Mouse (Mus musculus) cortical plate, adult 2 months (tissue): ENCODE results near the gene Myom1. TPM values are rescaled to one million over a fixed set of nuclear protein-coding genes. Genes with fewer than 3 reads are reported as not detected.

Source experiments
- H3K27ac ChIP-seq: fragments of 200-500 bp; 2 replicates; pipeline ENCODE4 v1.5.1; 2012; ENCODE audit warnings: low read length, control low read depth, inconsistent platforms; ENCODE audit not compliant: insufficient read depth
- H3K4me1 ChIP-seq: fragments of 200-500 bp; 2 replicates; pipeline ENCODE4 v1.6.1; 2011; ENCODE audit warnings: low read length; ENCODE audit not compliant: control insufficient read depth, insufficient read depth
- H3K4me3 ChIP-seq: fragments of 200-500 bp; 2 replicates; pipeline ENCODE4 v1.5.1; 2011; ENCODE audit warnings: mild to moderate bottlenecking, low read length, control low read depth; ENCODE audit not compliant: insufficient read depth
- CTCF ChIP-seq: fragments of 200-500 bp; IDR thresholded peaks from 2 replicates; pipeline ENCODE4 v1.5.1; 2011; ENCODE audit warnings: mild to moderate bottlenecking, control low read depth, low read length; ENCODE audit not compliant: insufficient read depth; ENCODE audit errors: extremely low read depth
- POLR2A ChIP-seq: fragments of 200-500 bp; IDR thresholded peaks from 2 replicates; pipeline ENCODE4 v1.6.1; 2011; ENCODE audit warnings: mild to moderate bottlenecking, low read length, control low read depth; ENCODE audit not compliant: insufficient read depth; ENCODE audit errors: extremely low read depth
- polyA plus RNA-seq: library from polyadenylated mRNA; depleted of rRNA; stranded (reverse); fragments of >200 nt; gene quantifications from 2 replicates; pipeline ENCODE4 v1.2.3, GENCODE M21; 2012

The Myom1 gene
- polyA plus RNA-seq, 1 experiment: 2.1 TPM

- TF ChIP-seq CTCF (no peak), POLR2A (no peak)
- peaks cover 1% of the 10 kb centered on the region for H3K4me1 ChIP-seq
- no peak overlapping the region for H3K27ac ChIP-seq
- H3K4me3 ChIP-seq: no peak overlapping the region
Measured at GRCm38 (mm10) chr17:71137334-71137721, 134.9 kb downstream of the Myom1 start.

GRCm38 (mm10) chr17:71142068-71142467 is 139.6 kb downstream of the Myom1 start:
- Histone ChIP-seq H3K27ac (no peak overlapping the region), H3K4me1 (peaks cover 3% of the 10 kb centered on the region), H3K4me3 (no peak overlapping the region)
- no peak for TF ChIP-seq CTCF
- TF ChIP-seq POLR2A: no peak

GRCm38 (mm10) chr17:71143155-71143554 is 140.7 kb downstream of the Myom1 start:
- no peak overlapping the region for H3K27ac ChIP-seq
- H3K4me1 ChIP-seq: peaks cover 3% of the 10 kb centered on the region
- TF ChIP-seq CTCF: no peak
- no peak for TF ChIP-seq POLR2A
- H3K4me3 ChIP-seq: no peak overlapping the region

GRCm38 (mm10) chr17:71144322-71145116 is 142.1 kb downstream of the Myom1 start:
- TF ChIP-seq POLR2A (no peak), CTCF (no peak)
- H3K4me3 ChIP-seq: no peak overlapping the region
- H3K4me1 ChIP-seq: peaks cover 2% of the 10 kb centered on the region; the same call in 1 of the 2 replicates
- H3K27ac ChIP-seq: no peak overlapping the region

GRCm38 (mm10) chr17:71145248-71145961 is 143.0 kb downstream of the Myom1 start:
- Histone ChIP-seq H3K4me1 (peaks cover 2% of the 10 kb centered on the region; the same call in 1 of the 2 replicates), H3K27ac (no peak overlapping the region), H3K4me3 (no peak overlapping the region)
- TF ChIP-seq CTCF (no peak), POLR2A (no peak)

GRCm38 (mm10) chr17:71153356-71153755 is 150.9 kb downstream of the Myom1 start:
- Histone ChIP-seq H3K27ac (no peak overlapping the region), H3K4me3 (no peak overlapping the region), H3K4me1 (no peaks in the 10 kb centered on the region)
- no peak for TF ChIP-seq POLR2A
- no peak for TF ChIP-seq CTCF

GRCm38 (mm10) chr17:71155271-71155670 is 152.8 kb downstream of the Myom1 start:
- TF ChIP-seq POLR2A (no peak), CTCF (no peak)
- no peak overlapping the region for H3K27ac ChIP-seq
- H3K4me3 ChIP-seq: no peak overlapping the region
- no peaks in the 10 kb centered on the region for H3K4me1 ChIP-seq

- H3K4me1 ChIP-seq: no peaks in the 10 kb centered on the region
- H3K4me3 ChIP-seq: no peak overlapping the region
- TF ChIP-seq CTCF: no peak
- no peak for TF ChIP-seq POLR2A
- H3K27ac ChIP-seq: no peak overlapping the region
Measured at GRCm38 (mm10) chr17:71159152-71159567, 156.7 kb downstream of the Myom1 start.

- TF ChIP-seq CTCF: no peak
- no peak for TF ChIP-seq POLR2A
- H3K4me1 ChIP-seq: no peaks in the 10 kb centered on the region
- no peak overlapping the region for H3K27ac ChIP-seq
- no peak overlapping the region for H3K4me3 ChIP-seq
Measured at GRCm38 (mm10) chr17:71159720-71160119, 157.3 kb downstream of the Myom1 start.

GRCm38 (mm10) chr17:71160244-71160995 is 158.0 kb downstream of the Myom1 start:
- Histone ChIP-seq H3K4me3 (no peak overlapping the region), H3K4me1 (no peaks in the 10 kb centered on the region), H3K27ac (no peak overlapping the region)
- no peak for TF ChIP-seq CTCF
- TF ChIP-seq POLR2A: no peak
